Mouse (Mus musculus) left cerebral cortex, adult 9 months (tissue): Measurements from ENCODE around the gene Krt81.

ENCODE experiments used
- DNase-seq, 2 experiments: peaks; one replicate each; pipeline ENCODE4 v3.0.0; 2022; ENCODE audit warnings: low spot score in 2 of 2

The Krt81 gene

GRCm38 (mm10) chr15:101463651-101464050, at the start of gene Krt81:
Krt81 (minus strand) TSS chr15:101463751.
- no peak for DNase-seq

- no peak for DNase-seq
Measured at GRCm38 (mm10) chr15:101508247-101508646, 44.7 kb upstream of the Krt81 start.

DNA sequence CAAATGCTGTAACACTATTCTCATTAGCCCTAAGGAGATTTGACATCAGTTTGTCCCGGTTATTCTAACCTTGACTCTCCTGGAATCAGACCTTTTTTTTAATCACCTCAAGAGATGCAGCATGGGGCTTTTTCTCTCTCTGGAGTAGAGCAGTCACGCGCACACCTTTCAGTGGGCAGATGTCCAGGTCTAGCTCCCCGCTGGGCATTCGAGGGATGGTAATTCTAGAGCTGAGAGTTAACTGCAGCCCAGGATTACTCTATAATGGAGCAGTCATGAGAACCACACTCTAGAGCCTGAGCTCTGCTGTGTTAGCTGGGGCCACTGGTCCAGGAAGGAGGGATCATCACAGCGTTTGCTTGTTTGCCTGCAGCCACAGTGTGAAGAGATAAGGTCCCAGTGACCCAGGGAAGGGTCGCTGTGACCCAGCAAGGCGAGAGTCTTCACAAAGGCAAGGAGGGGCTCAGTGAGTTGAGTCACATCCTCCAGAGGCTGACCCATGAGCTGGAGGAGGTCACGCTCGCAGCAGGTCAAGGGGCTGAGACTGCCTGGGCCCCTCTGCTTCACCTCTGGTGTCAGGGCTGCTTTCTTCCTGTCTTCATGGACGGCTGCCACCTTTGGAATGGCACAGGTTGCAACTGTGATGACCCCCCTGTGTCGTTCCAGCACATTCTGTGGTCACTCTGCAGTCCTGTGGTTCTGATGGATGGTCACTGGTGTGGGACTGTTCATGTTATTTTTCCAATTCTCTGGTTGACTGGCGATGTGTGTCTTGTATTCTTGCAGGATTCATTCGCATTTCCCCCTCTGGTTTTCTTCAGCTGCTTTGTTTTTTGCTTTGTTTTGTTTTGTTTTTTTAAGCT, 43.6 kb upstream of the Krt81 start:
- no peak for DNase-seq

GRCm38 (mm10) chr15:101497181-101497580, 33.6 kb upstream of the Krt81 start:
- DNase-seq: no peak

GRCm38 (mm10) chr15:101495266-101495665, 31.7 kb upstream of the Krt81 start:
- no peak for DNase-seq

DNA sequence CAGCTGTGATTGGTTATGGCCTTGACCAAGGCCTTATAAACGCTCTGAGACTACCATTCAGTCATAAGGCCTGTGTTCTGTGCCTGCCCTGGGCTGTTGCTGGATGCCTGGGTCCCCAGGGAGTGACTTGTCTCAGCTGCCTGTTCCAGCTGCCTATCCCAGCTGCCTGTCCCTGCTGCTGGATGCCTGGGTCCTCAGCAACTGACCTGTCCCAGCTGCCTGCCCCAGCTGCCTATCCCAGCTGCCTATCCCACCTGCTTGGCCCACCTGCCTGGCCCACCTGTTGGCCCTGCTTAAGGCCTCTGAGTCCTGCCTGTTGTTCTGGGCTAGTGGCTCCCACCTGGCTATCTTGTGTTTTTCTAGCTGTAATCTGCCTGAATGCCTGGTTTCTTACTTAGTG, 30.7 kb upstream of the Krt81 start:
- DNase-seq: no peak

DNA sequence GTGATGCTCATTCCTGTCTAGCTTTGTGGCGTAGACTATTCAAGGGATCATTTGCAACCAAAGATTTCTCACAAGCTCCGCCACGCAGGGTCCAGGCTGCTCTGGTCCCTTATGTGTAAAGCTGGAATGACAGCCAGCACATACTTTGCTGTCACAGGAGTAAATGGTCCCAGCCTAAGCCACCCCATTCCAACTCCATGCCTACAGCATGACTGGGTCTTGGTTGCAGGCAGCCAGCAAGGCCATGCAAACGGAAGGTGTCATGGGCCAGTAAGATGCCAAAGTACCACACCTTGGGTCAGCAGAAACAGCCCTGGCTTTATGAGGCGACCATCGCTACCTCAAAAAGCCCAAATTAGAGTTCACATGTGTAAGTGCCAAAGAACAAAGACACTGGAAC, 30.2 kb upstream of the Krt81 start:
- no peak for DNase-seq

- no peak for DNase-seq
Measured at GRCm38 (mm10) chr15:101492718-101493117, 29.2 kb upstream of the Krt81 start.

- DNase-seq: no peak
Measured at GRCm38 (mm10) chr15:101491431-101491830, 27.9 kb upstream of the Krt81 start, which contains the start of gene Krt83. Krt83 (minus strand) TSS chr15:101491512.

GRCm38 (mm10) chr15:101485911-101486635, 22.5 kb upstream of the Krt81 start:
- DNase-seq: peak; percentile 38 to 40

DNA sequence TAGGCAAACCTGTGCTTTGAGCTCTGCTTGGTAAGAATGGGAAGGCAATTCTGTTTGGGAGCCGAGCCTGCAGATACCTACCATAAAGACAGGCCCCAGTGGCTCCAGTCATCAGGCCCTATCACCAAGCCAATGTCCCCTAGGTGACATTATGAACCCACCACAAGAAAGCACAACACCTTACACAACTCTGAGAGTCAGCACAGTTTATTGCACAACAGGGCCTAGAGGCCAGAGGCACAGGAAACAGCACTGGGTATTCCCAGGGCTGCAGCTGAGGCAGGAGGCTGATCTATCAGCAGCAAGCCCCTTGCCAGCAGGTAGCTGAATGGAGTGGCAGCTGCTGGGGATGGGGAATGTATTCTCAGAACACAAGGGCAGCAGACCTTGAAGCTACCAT, 21.4 kb upstream of the Krt81 start:
- DNase-seq: no peak

DNA sequence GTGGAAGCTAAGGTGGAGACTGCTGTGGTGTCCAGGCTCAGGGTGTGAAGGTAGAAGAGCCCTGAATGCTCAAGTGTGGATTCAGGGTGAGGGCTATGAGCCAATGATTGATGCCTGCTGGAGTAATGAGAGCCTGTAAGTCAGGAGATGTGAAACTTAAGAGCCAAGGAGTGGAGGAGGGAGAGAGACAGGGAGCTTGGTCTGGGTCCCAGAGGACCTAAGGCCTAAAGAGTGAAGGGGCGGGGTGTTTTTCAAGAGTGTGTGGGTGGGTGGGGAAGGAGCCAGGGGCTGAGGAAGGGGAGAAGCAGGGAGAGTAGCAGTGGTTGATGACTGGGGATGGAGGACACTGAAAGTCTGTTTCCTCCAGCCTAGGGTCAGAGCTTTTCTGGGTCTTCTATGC, 20.1 kb upstream of the Krt81 start:
- no peak for DNase-seq

DNA sequence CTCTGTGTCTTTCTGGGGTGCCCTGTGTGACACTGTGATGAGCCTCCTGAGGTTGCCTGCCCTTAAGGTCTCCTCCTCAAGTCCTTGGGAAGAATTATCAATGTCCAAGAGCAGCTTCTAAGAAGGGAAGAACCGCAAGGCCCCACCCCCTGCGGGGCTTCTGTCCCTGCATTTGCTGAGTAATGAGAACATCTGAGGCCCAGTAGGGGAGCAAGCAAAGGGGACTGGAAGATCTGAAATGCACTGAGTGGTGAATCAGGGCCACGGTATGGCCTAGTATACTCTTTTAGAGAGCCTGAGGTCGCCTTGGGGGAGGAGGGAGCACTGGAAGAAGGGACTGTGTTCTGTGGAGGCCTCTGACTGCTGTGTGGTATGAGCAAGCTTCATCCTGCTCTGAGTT, 18.5 kb upstream of the Krt81 start:
- DNase-seq: no peak

- DNase-seq: no peak
Measured at GRCm38 (mm10) chr15:101479666-101480060, 16.1 kb upstream of the Krt81 start.

DNA sequence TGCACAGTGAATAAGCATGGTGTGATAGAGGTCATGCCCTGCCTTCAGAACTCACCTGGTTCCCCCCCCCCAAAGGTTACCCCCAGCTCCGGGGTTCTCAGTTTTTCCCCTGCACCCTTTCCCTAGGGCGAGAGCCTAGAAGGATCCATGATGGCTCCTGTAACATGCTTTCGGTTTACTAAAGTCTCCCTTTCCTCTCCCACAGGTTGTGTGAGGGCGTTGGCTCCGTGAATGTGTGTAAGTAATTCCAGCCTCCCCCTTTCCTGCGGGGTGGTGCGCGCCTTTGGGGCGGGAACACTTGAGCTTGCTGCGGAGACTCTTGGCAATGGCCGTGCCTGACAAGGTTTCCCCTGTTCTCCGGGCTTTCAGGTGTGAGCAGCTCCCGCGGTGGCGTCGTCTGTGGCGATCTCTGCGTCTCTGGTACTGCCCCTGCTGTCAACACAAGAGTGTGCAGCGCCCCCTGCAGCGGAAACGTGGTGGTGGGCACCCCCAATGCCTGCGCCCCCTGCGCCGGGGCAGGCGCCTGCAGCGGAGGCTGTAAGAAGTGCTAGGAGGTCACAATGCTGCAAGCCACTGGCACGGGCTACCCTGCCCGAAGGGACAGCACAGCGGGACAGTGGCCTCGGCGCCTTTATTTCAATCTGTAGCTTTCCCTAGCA, 15.6 kb upstream of the Krt81 start:
- DNase-seq: peak in 1 of 2 experiments; percentile 29

- no peak for DNase-seq
Measured at GRCm38 (mm10) chr15:101472952-101473528, 9.5 kb upstream of the Krt81 start, which contains the start of gene Krt86. Krt86 (plus strand) TSS chr15:101473478.

- no peak for DNase-seq
Measured at GRCm38 (mm10) chr15:101469093-101469492, 5.5 kb upstream of the Krt81 start.

DNA sequence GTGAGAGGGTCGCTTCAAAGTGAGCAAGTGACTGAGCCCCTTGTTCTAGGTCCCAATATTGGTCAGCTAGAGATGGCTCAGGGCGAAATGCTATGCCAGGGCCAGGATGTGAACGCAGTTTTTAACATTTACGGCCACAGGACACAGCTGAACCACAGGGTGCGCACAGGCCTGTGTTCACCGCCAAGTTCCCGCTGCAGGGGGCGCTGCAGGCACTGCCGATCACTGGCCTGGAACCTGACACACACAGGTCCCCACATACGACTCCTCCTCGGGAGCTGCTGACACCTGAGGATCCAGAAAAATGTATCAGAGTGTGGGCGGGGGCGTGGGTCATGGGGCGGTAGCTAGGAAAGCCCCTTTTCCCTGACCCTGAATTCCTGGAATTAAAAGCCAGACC, 4.3 kb downstream of the Krt81 start:
- DNase-seq: no peak

DNA sequence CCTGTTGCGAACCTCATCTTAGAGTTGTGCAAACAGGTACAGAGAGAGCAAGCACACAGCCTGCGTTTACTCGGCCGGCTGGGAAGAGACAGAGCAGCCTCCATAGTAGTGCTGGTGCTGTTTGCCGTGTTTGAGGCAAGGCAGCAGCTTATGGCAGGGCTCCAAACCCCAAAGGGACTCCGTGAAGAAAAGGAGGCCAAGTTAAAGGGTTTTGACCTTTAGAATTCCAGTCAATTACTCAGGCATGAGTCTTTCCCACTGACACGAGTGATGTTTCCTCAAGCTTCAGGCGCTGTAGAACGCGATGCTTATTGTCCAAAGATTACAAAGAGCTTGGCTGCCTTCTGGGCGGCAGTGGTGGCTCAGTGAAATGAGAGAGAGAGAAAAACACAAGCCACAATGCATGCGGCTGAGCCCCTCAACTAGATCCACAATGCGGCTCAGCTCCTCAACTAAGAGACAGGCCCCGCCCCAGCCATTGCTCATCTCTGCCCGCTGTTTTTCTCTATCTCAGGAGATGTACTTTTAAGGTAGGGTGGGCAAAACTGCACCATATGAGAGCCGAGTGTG, 5.1 kb downstream of the Krt81 start:
- DNase-seq: no peak

DNA sequence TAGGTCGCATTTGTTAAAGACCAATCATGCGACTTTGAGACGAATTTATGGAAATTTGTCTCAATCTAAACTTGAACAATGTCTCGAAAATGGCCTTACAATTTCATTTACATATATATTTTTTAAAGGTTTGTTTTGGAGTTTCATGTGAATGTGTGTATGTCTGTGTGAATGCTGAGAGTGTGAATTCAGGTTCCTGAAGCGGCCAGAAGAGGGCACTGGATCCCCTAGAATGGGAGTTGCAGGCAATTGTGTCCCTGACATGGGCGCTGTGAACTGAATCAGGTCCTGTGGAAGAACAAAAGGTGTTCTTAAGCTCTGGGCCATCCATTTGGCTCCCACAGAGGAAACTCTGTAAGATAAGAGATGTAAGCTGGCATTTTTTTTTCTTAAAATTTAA, 7.7 kb downstream of the Krt81 start:
- DNase-seq: no peak

DNA sequence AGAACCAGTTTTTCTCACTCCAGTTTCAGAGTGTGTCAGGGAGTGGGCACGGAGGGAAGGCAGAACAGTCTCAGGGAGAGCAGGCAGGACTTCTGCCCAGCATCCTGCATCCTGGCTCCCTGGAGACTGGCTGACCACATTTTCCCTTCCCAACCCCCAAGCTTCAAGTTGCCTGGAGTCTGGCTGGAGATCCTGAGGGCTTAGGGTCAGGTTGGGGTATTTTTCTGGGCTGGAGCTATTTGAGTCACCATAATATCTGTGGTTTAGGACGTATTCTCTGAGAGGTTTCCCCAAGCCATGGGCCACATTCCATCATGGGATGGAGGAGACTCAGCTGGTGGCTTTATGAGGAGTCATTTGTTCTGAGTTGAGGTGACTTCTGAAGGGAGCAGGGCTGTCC, 8.3 kb downstream of the Krt81 start:
- no peak for DNase-seq

DNA sequence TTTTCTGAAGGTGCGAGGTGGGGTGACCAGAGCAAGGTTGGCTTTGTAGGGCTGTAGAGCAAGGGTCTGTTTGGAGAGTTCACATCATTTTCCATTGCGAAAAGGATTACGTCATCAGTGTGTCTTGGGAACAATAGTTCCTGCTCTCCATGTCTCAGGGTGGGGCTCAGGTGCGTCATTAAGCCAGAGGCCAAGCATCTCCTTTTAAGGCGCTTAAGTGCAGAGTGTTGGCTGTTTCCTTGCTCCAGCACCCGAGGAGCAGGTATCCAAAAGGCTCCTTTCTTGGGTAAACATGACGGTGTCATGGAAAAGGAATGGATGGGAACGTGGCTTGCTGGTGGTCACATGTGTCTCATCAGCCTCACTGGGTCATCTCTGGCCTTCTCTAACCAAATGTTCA, 8.8 kb downstream of the Krt81 start:
- DNase-seq: no peak
